Mouse (Mus musculus) mouse embryonic stem cell (cell line): ENCODE measurements around the gene St5.

Experiments
- in situ Hi-C, 2 experiments: fragments of 300-500 bp; cut with MboI; formaldehyde crosslinking; loops; 1 replicate in 1 of 2; 3 replicates in 1 of 2; pipeline ENCODE4 v1.14.3; 2019 to 2020; ENCODE audit warnings: low sequenced_read_pairs in 2 of 2, low pct_unique_long_range_greater_than_20kb in 1 of 2, mixed read lengths in 1 of 2; ENCODE audit not compliant: unreplicated experiment in 1 of 2

Gene St5

GRCm38 (mm10) chr7:109620288-109620687, 83.1 kb downstream of the St5 start:
- in situ Hi-C loops, result no loop called here

- in situ Hi-C loops, result loop anchor here in 1 of 2 experiments (10.0 kb wide), 1 partner anchor 444 kb away; the partner anchor contains the start of gene Lmo1
These were observed 84.7 kb downstream of the St5 start for GRCm38 (mm10) chr7:109618721-109619120.

GRCm38 (mm10) chr7:109617838-109618237, 85.6 kb downstream of the St5 start:
- in situ Hi-C loops, result loop anchor here in 1 of 2 experiments (10.0 kb wide), 1 partner anchor 443 kb away; the partner anchor contains the start of gene Lmo1

- in situ Hi-C loops, result loop anchor here in 1 of 2 experiments (10.0 kb wide), 1 partner anchor 442 kb away; the partner anchor contains the start of gene Lmo1
These were observed 87.1 kb downstream of the St5 start for GRCm38 (mm10) chr7:109616034-109616979.

GRCm38 (mm10) chr7:109615601-109616000, 87.8 kb downstream of the St5 start:
- in situ Hi-C loops, result loop anchor here in 1 of 2 experiments (10.0 kb wide), 1 partner anchor 441 kb away; the partner anchor contains the start of gene Lmo1

GRCm38 (mm10) chr7:109614939-109615338, 88.5 kb downstream of the St5 start:
- in situ Hi-C loops, result loop anchor here in 1 of 2 experiments (10.0 kb wide), 1 partner anchor 440 kb away; the partner anchor contains the start of gene Lmo1

- in situ Hi-C loops, result loop anchor here in 1 of 2 experiments (10.0 kb wide), 1 partner anchor 439 kb away; the partner anchor contains the start of gene Lmo1
These were observed 89.8 kb downstream of the St5 start for GRCm38 (mm10) chr7:109613531-109614021.

GRCm38 (mm10) chr7:109613051-109613450, 90.4 kb downstream of the St5 start:
- in situ Hi-C loops, result loop anchor here in 1 of 2 experiments (10.0 kb wide), 1 partner anchor 438 kb away; the partner anchor contains the start of gene Lmo1

- in situ Hi-C loops, result loop anchor here in 1 of 2 experiments (10.0 kb wide), 1 partner anchor 438 kb away; the partner anchor contains the start of gene Lmo1
These were observed 90.9 kb downstream of the St5 start for GRCm38 (mm10) chr7:109612531-109612930.

- in situ Hi-C loops, result loop anchor here in 1 of 2 experiments (10.0 kb wide), 1 partner anchor 436 kb away; the partner anchor contains the start of gene Lmo1
These were observed 93.1 kb downstream of the St5 start for GRCm38 (mm10) chr7:109610348-109610747.

GRCm38 (mm10) chr7:109609565-109610345, 93.7 kb downstream of the St5 start:
- in situ Hi-C loops, result loop anchor here in 1 of 2 experiments (10.0 kb wide), 1 partner anchor 435 kb away; the partner anchor contains the start of gene Lmo1

- in situ Hi-C loops, result no loop called here
These were observed 94.6 kb downstream of the St5 start for GRCm38 (mm10) chr7:109608831-109609230.

GRCm38 (mm10) chr7:109606994-109607610, 96.3 kb downstream of the St5 start:
- in situ Hi-C loops, result no loop called here

- in situ Hi-C loops, result no loop called here
These were observed 100.8 kb downstream of the St5 start for GRCm38 (mm10) chr7:109602562-109602961.

- in situ Hi-C loops, result no loop called here
These were observed 101.4 kb downstream of the St5 start for GRCm38 (mm10) chr7:109602022-109602421.

- in situ Hi-C loops, result no loop called here
These were observed 102.7 kb downstream of the St5 start for GRCm38 (mm10) chr7:109600702-109601101.

GRCm38 (mm10) chr7:109599998-109600397, 103.4 kb downstream of the St5 start:
- in situ Hi-C loops, result no loop called here
